Mouse (Mus musculus): ENCODE measurements around the gene Thumpd3. TPM values are rescaled to one million over a fixed set of nuclear protein-coding genes. Genes with fewer than 3 reads are reported as not detected.

The Thumpd3 gene
- polyA plus RNA-seq, 1 experiment from 2014 or later, result 52.4 TPM

DNA sequence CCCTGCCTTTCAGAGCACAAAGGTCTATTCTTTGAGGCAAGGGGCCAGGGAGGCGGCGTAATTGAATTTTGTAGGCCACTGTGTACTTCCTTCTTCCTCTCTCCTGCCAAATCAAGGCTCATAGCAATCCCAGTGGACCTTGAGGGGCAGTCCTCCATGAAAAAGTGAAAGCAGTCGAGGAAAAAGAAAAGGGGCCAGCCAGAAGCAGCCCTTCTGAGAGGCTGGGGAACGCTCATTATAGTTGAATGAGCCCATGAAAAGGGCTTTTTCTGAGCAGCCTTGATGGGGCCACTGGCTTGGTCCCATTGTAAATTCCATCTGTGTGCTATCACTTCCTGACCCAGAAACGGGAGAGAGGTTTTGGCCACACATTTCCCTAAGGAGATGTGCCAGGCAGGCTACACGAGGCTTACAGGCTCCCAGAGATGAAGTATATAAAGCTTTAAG is 33.5 kb upstream of the Thumpd3 start:
- H3K9ac ChIP-seq (replicated peaks; ENCODE audit: low read length), result no peak overlapping the region
- peak; percentile 80 for ATAC-seq (replicated peaks; ENCODE audit: insufficient number of reproducible peaks, low FRiP score, low TSS enrichment, low read depth)
- peak; percentile 68 for DNase-seq (ENCODE audit: low spot score)
- no peaks in the 10 kb centered on the region for H3K9me3 ChIP-seq (replicated peaks; ENCODE audit: control insufficient read depth, low read length)
- H3K4me3 ChIP-seq (ENCODE audit: low read depth, low read length), result no peak overlapping the region
- 14% methylated on average over 6 of the region's 6 CpGs for WGBS
- H3K4me1 ChIP-seq (ENCODE audit: control insufficient read depth, insufficient read depth, low read length), result no peaks in the 10 kb centered on the region
- no peaks in the 10 kb centered on the region for H3K27me3 ChIP-seq (ENCODE audit: control insufficient read depth, insufficient read depth, low read length)
- H3K27ac ChIP-seq (replicated peaks; ENCODE audit: low read depth, low read length), result peak overlapping the region; percentile 49
- no peaks in the 10 kb centered on the region for H3K36me3 ChIP-seq (replicated peaks; ENCODE audit: control insufficient read depth, insufficient read depth, low read depth, low read length)
- no peak overlapping the region for H3K4me2 ChIP-seq (ENCODE audit: low read depth, low read length)

DNA sequence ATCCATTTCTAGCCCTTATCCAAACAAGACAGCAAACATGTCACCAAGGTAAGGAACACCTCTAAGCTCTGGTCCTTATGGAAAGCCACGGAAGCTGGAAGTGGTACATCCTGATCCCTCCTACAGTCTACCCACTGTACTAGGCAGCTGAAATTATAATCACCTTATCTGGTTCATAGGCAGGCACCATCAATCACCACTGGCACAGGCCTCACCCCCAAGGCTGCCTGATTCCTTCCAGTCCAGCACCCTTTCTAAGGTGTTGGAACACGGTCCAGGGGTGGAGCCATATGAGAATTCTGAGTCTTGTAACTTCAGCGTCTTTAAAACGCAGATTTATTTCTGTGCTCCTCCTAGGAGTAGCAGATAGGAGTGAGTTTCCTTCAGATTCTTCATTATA is 32.5 kb upstream of the Thumpd3 start:
- Histone ChIP-seq H3K9ac (replicated peaks; ENCODE audit: low read length) (no peak overlapping the region), H3K36me3 (replicated peaks; ENCODE audit: control insufficient read depth, insufficient read depth, low read depth, low read length) (no peaks in the 10 kb centered on the region), H3K4me2 (ENCODE audit: low read depth, low read length) (no peak overlapping the region), H3K4me3 (ENCODE audit: low read depth, low read length) (no peak overlapping the region), H3K27me3 (ENCODE audit: control insufficient read depth, insufficient read depth, low read length) (no peaks in the 10 kb centered on the region), H3K27ac (replicated peaks; ENCODE audit: low read depth, low read length) (peak overlapping the region; percentile 13; the same call in 1 of the 2 replicates), H3K4me1 (ENCODE audit: control insufficient read depth, insufficient read depth, low read length) (no peaks in the 10 kb centered on the region), H3K9me3 (replicated peaks; ENCODE audit: control insufficient read depth, low read length) (no peaks in the 10 kb centered on the region)
- 88% methylated on average over 4 of the region's 4 CpGs for WGBS
- DNase-seq (ENCODE audit: low spot score), result no peak
- ATAC-seq (replicated peaks; ENCODE audit: insufficient number of reproducible peaks, low FRiP score, low TSS enrichment, low read depth), result no peak

DNA sequence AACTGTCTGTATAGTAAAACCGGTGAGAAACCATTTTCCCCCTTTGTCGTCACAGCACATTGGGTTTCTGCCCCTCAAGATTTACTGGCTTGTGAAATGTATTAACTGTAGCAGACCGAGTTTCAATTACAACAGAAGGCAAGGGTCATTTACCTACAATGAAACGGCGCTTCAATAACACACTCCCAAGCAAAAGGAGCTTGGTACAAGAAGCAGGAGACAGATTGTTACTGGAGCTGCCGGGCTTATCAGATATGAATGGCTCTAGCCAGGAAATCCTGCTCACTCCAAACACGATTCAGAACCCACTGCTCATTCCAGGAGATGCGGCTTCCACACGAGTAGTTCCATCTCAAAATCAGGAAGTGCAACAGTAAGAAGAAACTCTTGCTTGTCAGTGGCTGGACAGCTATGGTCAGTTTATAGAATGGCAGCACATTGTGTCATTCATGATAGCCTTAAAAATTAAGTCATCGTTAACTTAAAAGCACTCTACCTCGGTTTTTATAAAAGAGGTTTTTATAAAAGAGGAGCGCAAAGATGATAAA is 28.5 kb upstream of the Thumpd3 start:
- H3K4me3 ChIP-seq (ENCODE audit: low read depth, low read length), result no peak overlapping the region
- H3K9me3 ChIP-seq (replicated peaks; ENCODE audit: control insufficient read depth, low read length), result no peaks in the 10 kb centered on the region
- DNase-seq (ENCODE audit: low spot score), result no peak
- no peaks in the 10 kb centered on the region for H3K4me1 ChIP-seq (ENCODE audit: control insufficient read depth, insufficient read depth, low read length)
- no peaks in the 10 kb centered on the region for H3K27me3 ChIP-seq (ENCODE audit: control insufficient read depth, insufficient read depth, low read length)
- no peak for ATAC-seq (replicated peaks; ENCODE audit: insufficient number of reproducible peaks, low FRiP score, low TSS enrichment, low read depth)
- no peak overlapping the region for H3K9ac ChIP-seq (replicated peaks; ENCODE audit: low read length)
- WGBS, result 61% methylated on average over 12 of the region's 12 CpGs
- no peaks in the 10 kb centered on the region for H3K36me3 ChIP-seq (replicated peaks; ENCODE audit: control insufficient read depth, insufficient read depth, low read depth, low read length)
- H3K4me2 ChIP-seq (ENCODE audit: low read depth, low read length), result no peak overlapping the region
- H3K27ac ChIP-seq (replicated peaks; ENCODE audit: low read depth, low read length), result no peak overlapping the region

DNA sequence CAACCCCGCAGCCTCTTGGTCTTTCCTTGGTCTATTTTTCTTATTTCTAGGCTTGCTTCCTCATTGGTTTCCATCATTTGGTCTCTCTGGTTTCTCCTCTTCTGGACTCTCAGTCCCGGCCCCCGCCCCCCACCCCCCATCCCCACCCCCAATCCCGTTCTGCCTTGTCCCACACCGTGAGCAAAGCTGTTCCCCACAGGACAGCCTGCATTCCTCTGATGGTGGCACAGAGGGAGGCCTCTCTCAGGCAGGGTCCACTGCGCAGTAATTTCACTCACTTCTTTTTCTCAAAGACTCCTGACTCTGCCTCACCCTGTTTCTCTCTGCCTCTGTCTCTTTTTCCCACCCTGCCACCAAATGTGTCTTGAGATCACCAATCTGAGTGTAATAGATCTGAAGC is 27.9 kb upstream of the Thumpd3 start:
- Histone ChIP-seq H3K4me1 (ENCODE audit: control insufficient read depth, insufficient read depth, low read length) (no peaks in the 10 kb centered on the region), H3K4me2 (ENCODE audit: low read depth, low read length) (no peak overlapping the region), H3K27ac (replicated peaks; ENCODE audit: low read depth, low read length) (no peak overlapping the region), H3K9ac (replicated peaks; ENCODE audit: low read length) (no peak overlapping the region), H3K27me3 (ENCODE audit: control insufficient read depth, insufficient read depth, low read length) (no peaks in the 10 kb centered on the region), H3K4me3 (ENCODE audit: low read depth, low read length) (no peak overlapping the region), H3K9me3 (replicated peaks; ENCODE audit: control insufficient read depth, low read length) (no peaks in the 10 kb centered on the region), H3K36me3 (replicated peaks; ENCODE audit: control insufficient read depth, insufficient read depth, low read depth, low read length) (no peaks in the 10 kb centered on the region)
- no peak for ATAC-seq (replicated peaks; ENCODE audit: insufficient number of reproducible peaks, low FRiP score, low TSS enrichment, low read depth)
- no peak for DNase-seq (ENCODE audit: low spot score)
- 28% methylated on average over 6 of the region's 6 CpGs for WGBS

DNA sequence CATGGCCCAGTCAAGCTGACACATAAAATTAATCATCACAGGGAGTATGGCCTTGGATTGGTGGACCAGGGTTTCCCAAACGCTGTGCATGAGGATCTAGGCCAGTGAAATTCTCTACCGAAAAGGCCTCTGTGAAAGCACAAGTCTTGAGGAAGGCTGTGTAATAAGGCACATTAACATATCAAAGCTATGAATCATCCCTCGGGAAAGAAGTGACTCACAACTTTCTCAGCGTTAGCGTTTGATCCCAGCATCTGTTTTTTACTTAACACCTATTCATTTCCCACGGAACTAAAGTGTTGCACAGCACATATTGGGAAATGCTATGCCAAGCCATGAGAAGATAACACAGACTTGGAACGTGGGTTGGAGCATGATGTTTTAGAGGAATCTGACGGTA is 21.2 kb upstream of the Thumpd3 start:
- WGBS, result 59% methylated on average over 8 of the region's 8 CpGs
- H3K9ac ChIP-seq (replicated peaks; ENCODE audit: low read length), result no peak overlapping the region
- no peak overlapping the region for H3K27ac ChIP-seq (replicated peaks; ENCODE audit: low read depth, low read length)
- no peaks in the 10 kb centered on the region for H3K4me1 ChIP-seq (ENCODE audit: control insufficient read depth, insufficient read depth, low read length)
- H3K4me3 ChIP-seq (ENCODE audit: low read depth, low read length), result no peak overlapping the region
- DNase-seq (ENCODE audit: low spot score) (no peak), ATAC-seq (replicated peaks; ENCODE audit: insufficient number of reproducible peaks, low FRiP score, low TSS enrichment, low read depth) (no peak)
- no peaks in the 10 kb centered on the region for H3K36me3 ChIP-seq (replicated peaks; ENCODE audit: control insufficient read depth, insufficient read depth, low read depth, low read length)
- no peaks in the 10 kb centered on the region for H3K9me3 ChIP-seq (replicated peaks; ENCODE audit: control insufficient read depth, low read length)
- no peak overlapping the region for H3K4me2 ChIP-seq (ENCODE audit: low read depth, low read length)
- H3K27me3 ChIP-seq (ENCODE audit: control insufficient read depth, insufficient read depth, low read length), result no peaks in the 10 kb centered on the region

DNA sequence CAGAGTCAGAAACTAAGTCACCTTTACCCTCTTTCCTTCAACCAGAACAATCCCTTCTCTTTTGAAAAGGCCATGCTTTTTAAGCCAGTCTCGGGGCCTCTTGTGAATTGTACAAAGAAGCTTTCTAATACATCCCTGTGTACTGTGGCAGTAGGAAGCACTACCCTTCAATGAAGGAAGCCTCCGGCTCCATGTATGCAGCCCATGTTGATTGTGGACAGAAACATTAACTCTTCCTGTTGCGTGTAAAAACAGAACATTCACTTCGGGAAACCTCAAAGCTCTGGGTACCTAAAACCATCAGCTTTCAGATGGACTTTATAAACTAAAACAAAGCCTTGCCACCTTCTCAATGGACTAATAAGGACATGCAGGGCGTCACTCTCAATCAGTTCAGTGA is 20.3 kb upstream of the Thumpd3 start:
- H3K36me3 ChIP-seq (replicated peaks; ENCODE audit: control insufficient read depth, insufficient read depth, low read depth, low read length), result no peaks in the 10 kb centered on the region
- 56% methylated on average over 5 of the region's 5 CpGs for WGBS

DNA sequence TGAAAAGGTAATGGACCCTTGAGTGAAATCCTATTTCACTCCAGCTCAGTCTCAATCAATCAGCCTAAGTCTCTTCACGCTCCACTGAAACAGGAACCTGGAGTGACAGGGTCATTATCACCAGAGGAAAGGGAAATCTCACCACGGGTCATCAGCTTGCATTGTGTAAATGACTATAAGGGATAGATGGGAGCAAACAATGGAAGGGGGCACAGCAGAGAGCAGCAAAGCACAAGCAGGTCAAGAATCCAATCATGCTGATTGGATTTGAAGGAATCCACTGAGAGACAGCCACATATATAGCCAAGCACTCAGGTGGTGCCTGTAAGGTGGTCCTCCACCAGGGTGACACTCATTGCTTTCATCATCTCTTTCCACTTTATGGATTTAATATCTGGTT is 18.6 kb upstream of the Thumpd3 start:
- Histone ChIP-seq H3K4me3 (ENCODE audit: low read depth, low read length) (no peak overlapping the region), H3K4me1 (ENCODE audit: control insufficient read depth, insufficient read depth, low read length) (no peaks in the 10 kb centered on the region), H3K27ac (replicated peaks; ENCODE audit: low read depth, low read length) (no peak overlapping the region), H3K27me3 (ENCODE audit: control insufficient read depth, insufficient read depth, low read length) (no peaks in the 10 kb centered on the region), H3K4me2 (ENCODE audit: low read depth, low read length) (no peak overlapping the region), H3K9me3 (replicated peaks; ENCODE audit: control insufficient read depth, low read length) (no peaks in the 10 kb centered on the region), H3K9ac (replicated peaks; ENCODE audit: low read length) (no peak overlapping the region), H3K36me3 (replicated peaks; ENCODE audit: control insufficient read depth, insufficient read depth, low read depth, low read length) (no peaks in the 10 kb centered on the region)
- DNase-seq (ENCODE audit: low spot score) (no peak), ATAC-seq (replicated peaks; ENCODE audit: insufficient number of reproducible peaks, low FRiP score, low TSS enrichment, low read depth) (0 out of 2 replicates have a peak, but pooled peaks have one; percentile 64)
- 45% methylated on average over 2 of the region's 2 CpGs for WGBS

More for the DNA sequence above, 20.3 kb upstream of the Thumpd3 start:
- Histone ChIP-seq H3K9ac (replicated peaks; ENCODE audit: low read length) (no peak overlapping the region), H3K27me3 (ENCODE audit: control insufficient read depth, insufficient read depth, low read length) (no peaks in the 10 kb centered on the region), H3K4me2 (ENCODE audit: low read depth, low read length) (no peak overlapping the region), H3K4me3 (ENCODE audit: low read depth, low read length) (no peak overlapping the region), H3K27ac (replicated peaks; ENCODE audit: low read depth, low read length) (no peak overlapping the region), H3K4me1 (ENCODE audit: control insufficient read depth, insufficient read depth, low read length) (no peaks in the 10 kb centered on the region), H3K9me3 (replicated peaks; ENCODE audit: control insufficient read depth, low read length) (no peaks in the 10 kb centered on the region)
- ATAC-seq (replicated peaks; ENCODE audit: insufficient number of reproducible peaks, low FRiP score, low TSS enrichment, low read depth) (no peak), DNase-seq (ENCODE audit: low spot score) (no peak)

DNA sequence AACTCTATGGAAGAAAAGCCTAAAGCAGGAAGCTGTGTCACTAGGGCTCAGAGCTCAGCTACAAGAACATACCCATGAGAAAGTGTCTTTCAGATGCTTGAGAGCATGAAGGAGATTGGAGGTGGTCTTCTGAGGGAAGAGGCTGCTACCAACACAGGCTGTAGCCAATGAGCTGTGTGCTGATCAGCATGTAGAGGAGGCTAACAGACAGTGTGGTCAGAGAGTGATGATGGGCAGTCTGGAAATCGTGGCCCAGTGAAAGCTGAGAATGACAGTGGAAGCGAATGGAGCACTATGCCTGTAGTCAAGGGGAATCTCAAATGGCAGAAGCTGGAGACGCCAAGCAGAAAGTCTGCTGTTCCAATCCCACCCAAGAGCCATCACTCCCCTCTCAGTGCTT is 17.0 kb upstream of the Thumpd3 start:
- H3K4me3 ChIP-seq (ENCODE audit: low read depth, low read length), result no peak overlapping the region
- ATAC-seq (replicated peaks; ENCODE audit: insufficient number of reproducible peaks, low FRiP score, low TSS enrichment, low read depth) (no peak), DNase-seq (ENCODE audit: low spot score) (no peak)
- no peaks in the 10 kb centered on the region for H3K9me3 ChIP-seq (replicated peaks; ENCODE audit: control insufficient read depth, low read length)
- WGBS, result 80% methylated on average over 3 of the region's 3 CpGs
- no peaks in the 10 kb centered on the region for H3K4me1 ChIP-seq (ENCODE audit: control insufficient read depth, insufficient read depth, low read length)
- no peak overlapping the region for H3K27ac ChIP-seq (replicated peaks; ENCODE audit: low read depth, low read length)
- H3K9ac ChIP-seq (replicated peaks; ENCODE audit: low read length), result no peak overlapping the region
- no peaks in the 10 kb centered on the region for H3K27me3 ChIP-seq (ENCODE audit: control insufficient read depth, insufficient read depth, low read length)
- H3K4me2 ChIP-seq (ENCODE audit: low read depth, low read length), result no peak overlapping the region
- no peaks in the 10 kb centered on the region for H3K36me3 ChIP-seq (replicated peaks; ENCODE audit: control insufficient read depth, insufficient read depth, low read depth, low read length)

All from embryonic facial prominence, embryonic 11.5 days (tissue).